Mouse (Mus musculus) heart, adult 11 months (tissue): ENCODE data around the gene Trim38.

Source experiments
- DNase-seq: peaks from one replicate; pipeline ENCODE4 v3.0.0; 2022

Gene Trim38

GRCm38 (mm10) chr13:23836630-23837029, 66.9 kb downstream of the Trim38 start:
- no peak for DNase-seq

DNA sequence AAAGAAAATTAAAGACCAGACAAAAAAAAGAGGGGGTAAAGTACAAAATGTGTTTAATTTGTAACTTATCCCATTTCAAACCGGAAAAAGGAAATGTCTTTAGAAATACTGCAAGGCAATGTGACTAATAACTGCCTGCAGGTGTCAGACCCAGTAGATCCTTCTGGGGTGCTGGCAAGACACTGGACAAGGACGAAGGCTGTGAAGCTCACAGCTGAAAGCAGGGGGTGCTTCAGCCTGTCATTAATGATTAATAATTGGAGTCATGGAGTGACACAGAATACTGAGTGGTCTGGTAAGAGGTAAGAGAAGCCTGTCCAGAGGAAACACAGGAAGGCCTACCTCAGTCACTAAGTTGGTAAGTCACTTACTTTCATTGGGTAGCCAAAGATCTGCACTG, 69.6 kb downstream of the Trim38 start, which contains the start of gene Slc17a3:
Gene Slc17a3 (plus strand): TSS at position 127 of the 400 bp plus-strand sequence.
- DNase-seq: peak; percentile 64
